Mouse (Mus musculus) heart, postnatal 36 days (tissue): ENCODE measurements around the gene Pomp. TPM values are rescaled to one million over a fixed set of nuclear protein-coding genes. Genes with fewer than 3 reads are reported as not detected.
"Not testable (repeated sequence)": the region's sequence is repeated elsewhere in the genome, so short reads cannot be mapped to it uniquely, and the experiment has no call there.

ENCODE experiments used
- DNase-seq, 2 experiments: peaks; one replicate each; pipeline ENCODE4 v3.0.0; 2021 to 2022
- intact Hi-C: fragments of 180-260 bp; cut with DNase I; formaldehyde crosslinking; loops from one replicate; pipeline ENCODE4 v1.15.1; 2025
- total RNA-seq, 2 experiments: library from RNA; stranded (reverse); gene quantifications; 2 replicates each; pipeline ENCODE4 v1.2.3; 2021

Gene Pomp
- total RNA-seq, 2 experiments from 2014 or later = 132 to 140 TPM

DNA sequence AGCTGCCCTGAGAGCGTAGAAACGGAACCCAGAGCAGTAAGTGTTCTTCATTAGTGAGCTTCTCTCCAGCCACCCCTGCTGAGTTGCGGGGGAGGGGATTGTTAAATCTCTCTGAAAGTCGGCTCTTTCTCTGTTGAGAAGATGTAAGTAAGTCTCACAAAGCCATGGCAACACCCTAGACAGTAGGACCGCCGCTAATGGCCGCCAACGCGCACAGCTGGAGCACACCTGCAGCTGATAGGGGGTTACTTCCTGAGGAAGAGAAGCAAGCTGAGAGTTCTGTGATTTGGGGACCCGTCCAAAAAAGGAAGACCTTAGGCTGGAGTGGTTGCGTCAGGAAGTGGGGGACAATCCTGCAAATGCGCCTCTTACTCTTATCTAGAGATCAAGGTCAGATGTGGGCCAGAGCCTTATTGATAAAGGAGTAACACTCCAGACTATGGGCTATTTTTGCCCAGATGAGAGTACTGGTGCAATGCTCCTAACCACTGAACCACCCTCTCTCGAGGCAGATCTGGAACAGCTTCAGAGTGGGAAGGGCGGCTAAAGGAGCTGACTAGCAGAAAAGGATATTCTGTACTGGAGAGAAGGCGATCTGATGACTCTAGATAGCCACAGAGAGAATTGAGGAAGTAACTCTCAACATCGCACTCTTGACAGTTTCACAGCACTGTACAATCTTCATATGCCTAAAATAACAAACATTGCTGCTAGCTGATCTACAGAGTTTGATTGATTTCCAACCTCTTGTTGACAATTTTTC is 35.4 kb downstream of the Pomp start:
- peak; percentile 23 to 29 for DNase-seq
- intact Hi-C loops = no loop called here

DNA sequence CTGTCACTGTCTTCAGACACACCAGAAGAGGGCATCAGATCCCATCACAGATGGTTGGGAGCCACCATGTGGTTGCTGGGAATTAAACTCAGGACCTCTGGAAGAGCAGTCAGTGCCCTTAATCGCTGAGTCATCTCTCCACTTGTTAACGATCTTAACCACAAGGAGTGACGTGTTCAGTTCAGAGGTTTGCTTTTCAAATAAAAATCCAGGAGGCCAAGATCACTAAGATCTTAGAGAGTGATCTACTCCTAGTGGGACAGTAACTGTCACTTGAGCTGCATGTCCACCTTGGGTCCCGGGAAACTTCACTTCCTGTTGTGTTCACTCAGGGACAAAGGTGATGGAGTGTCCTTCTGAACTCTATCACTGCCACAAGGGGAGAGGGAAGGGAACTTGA is 36.2 kb downstream of the Pomp start:
- intact Hi-C loops, DNase-seq: not testable (repeated sequence)

DNA sequence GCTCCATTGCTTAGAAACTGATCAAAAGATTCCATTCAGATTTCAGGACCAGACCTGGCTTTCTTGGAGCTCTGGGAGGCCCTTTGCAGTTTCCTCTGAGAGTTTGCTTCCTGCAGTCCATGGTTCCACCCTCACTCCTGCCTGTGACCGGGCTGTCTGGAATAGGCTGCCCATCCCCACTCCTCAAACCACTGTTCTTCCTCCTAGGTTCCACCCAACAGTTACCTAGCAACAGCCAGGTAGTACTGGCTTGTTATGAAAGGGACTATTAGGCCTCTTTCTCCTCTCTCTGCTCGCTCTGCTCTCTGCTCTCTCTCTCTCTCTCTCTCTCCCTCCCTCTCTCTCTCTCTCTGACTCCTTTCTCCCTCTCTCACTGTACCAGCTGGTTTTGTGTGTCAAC is 38.0 kb downstream of the Pomp start:
- intact Hi-C loops = no loop called here
- DNase-seq = no peak

DNA sequence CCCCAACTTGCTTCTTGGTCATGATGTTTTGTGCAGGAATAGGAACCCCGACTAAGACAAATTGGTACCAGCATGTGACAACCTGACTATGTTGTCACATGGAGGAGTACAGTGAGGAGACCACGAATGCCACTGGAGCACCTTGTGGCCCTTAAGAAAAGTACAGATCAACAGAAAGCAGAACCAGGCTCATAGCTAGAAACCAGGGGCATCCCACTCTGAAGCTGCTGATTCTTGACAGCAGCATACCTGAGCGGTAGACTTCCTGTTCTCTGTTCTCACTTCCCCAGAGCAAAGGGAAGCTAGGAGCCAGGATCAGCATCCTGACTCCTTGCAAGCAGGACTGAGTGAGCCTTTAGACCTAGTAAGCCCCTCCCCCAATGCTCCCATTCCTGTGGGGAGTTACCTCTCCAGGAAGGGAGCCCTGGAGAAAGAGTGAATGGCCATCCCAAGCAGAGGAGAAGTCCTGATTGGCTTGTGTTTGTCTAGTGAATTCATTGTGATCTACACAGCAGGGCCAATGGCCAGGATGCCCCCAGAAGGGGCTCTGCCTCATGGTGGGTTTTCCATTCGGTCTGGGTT is 38.8 kb downstream of the Pomp start:
- intact Hi-C loops = no loop called here

DNA sequence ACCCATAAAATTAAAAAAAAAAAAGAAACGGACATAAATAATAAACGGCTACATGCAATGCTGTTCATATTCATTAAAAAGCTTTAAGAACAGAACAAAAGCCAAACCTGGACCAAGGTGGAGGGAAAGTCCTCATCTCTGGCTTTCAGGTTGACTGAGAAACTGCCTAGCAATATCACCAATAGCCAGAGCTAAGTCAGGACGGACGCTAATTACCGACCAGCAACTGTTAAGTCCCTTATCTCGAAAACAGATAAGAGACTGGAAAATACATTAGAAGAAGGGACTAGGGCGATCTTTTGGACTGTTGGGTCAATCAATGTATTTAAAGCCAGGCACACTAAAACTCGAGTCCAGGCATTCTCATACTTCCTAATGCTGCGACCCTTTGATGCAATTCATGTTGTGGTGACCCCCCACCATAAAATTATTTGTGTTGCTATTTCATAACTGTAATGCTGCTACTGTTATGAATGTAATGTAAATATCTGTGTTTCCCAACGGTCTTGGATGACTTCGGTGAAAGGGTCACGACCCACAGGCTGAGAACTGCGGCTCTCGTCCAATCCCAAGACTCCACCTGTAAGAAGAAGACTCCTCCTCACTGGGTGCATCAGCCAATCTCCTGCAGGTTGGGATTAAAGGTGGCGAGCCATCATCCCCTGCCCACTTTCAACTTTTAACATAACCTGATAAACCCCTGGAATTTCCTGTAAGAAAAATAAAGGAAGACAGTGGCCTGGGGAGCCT is 41.9 kb downstream of the Pomp start:
- no peak for DNase-seq
- intact Hi-C loops = no loop called here

More for the DNA sequence above, 38.8 kb downstream of the Pomp start:
- DNase-seq = no peak

DNA sequence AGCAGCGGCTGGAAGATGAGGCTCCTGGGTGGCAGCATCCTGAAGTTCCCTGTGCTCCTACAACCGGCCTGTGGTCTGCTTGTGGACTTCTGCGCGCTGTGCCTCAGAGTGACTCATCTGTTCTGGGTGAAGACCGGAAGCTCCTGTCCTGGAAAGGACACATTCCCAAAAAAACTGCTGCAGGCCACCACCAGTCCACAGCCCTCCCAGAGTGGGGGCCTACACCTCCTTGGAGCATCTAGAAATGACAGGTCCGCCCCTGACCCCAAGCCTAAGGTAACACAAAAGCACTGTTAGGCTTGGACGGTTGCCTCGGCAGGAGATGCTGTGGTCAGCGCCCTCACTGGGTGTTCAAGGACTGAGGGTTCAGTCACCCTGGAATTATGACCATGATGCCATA is 42.9 kb downstream of the Pomp start:
- intact Hi-C loops = no loop called here
- DNase-seq = no peak

DNA sequence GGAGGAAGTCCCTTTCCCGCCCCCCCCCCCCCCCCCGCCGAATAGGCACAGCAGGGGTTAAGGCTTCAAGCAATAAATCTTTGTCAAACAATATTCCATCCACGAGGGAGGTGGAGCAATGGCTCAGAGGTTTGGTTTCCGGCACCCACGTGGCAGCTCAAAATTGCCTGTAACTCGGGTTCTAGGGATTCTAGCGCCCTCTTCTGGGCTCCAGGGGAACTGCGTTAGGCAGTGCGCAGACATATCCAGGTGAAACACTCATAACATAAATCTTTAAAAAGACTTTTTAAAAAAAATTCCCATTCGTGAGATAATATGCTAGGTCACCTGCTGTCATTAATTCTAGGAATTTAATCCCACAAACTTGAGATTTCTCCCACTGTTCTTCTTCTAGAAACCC is 46.9 kb downstream of the Pomp start:
- no peak for DNase-seq
- intact Hi-C loops = loop anchor here (5.0 kb wide), 1 partner anchor 40 kb away; no protein-coding TSS in a partner anchor

DNA sequence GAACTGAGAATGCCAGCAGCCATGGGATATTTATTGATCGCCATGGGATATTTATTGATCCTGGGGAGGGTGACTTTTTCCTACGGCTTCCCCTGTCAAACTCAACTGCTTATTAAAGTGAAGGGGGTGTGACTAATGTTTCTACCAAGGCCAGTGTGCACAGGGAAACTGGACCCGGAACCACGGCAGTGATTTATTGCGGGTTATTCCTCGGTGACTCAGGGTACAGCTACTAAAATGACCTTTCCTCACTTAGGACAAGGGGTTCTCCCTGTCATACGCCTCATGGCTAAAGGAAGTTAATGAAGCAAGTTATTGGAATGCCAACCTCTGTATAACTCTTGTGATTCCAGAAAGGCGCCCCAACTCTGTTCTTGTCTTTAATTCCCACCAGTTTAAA is 47.6 kb downstream of the Pomp start:
- intact Hi-C loops = loop anchor here (5.0 kb wide), 1 partner anchor 41 kb away; no protein-coding TSS in a partner anchor
- no peak for DNase-seq

DNA sequence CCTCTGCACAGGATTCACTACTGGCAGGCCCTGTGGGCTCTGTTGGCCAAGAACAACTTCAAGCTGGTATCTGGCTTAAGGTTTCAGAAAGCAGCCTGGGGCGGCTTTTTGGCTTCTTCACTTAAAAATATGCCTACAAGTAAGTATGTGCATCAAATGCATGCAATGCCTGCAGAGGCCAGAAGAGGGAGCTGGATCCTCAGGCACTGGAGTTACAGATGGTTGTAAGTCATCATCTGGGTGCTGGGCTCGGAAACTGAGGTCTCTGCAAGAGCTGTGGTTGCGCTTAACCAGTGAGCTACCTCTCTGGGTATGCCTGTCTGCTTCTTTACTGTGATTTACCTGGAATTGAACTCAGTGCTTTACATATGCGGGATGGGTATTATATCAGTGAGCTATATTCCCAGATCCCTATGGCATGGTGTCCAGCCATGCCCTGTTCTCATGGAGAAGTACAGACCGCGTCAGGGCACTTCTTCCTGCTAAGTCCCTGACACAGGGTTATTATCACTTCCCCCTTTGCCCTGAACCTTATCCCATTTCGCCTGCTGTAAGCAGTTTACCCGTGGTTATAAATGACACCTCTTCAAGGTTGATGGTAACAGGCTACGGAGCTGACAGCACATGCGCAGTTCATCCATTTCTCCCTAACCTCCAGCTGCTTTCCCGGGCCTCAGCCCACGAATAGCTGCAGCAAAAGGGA is 50.7 kb downstream of the Pomp start:
- intact Hi-C loops = loop anchor here (5.0 to 10.0 kb wide), 2 partner anchors 156 to 189 kb away; no protein-coding TSS in a partner anchor
- DNase-seq = no peak

DNA sequence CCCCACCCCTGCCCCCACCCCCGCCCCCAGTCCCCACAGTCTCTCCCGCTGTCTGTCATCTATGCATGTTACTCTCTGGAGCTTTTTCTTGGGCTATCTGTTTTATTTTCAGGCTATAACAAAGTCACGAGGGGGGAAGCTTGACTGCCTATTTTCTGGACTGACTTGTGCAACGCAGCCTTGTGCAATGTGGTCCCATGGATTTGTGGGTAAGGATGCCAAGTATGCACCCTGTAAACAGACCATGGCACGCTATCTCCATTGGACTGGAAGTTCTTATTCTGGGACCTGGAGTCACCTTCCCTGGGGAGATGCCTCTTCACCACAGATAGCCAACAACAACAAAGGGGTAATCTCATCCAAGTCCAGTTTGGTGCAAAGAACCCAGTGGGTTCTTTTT is 51.5 kb downstream of the Pomp start:
- peak; percentile 25 to 31 for DNase-seq
- intact Hi-C loops = loop anchor here (5.0 to 10.0 kb wide), 2 partner anchors 157 to 189 kb away; no protein-coding TSS in a partner anchor

DNA sequence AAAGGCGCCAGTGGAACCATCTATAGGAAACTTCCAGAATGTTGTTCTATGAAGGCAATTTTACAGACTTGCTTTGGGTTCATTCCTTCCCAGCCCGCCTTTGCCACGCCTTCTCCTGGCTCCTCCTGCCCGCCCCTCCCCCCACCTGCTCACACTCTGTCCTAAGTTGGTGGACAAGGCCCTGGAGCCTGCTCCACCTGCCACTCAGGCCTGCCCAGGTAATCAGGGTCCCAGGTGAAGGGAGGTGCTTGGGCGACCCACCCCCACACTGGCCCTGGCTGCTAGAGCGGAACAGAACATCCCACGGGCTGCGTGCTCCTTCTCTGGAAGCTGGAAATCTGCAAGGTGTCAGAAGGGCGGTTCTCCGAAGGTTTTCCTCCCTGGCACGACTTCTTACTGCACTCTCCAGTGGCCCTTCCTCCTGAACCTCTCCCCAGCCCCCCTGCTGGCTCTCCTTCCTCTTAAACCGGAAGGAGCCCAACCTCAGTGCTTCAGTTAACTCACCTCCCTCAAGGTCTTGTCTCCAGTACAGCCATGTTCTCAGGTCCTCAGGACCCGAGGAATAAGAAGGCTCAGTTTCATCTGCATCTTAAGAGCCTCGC is 53.1 kb downstream of the Pomp start:
- intact Hi-C loops = loop anchor here (5.0 to 10.0 kb wide), 2 partner anchors 159 to 191 kb away; no protein-coding TSS in a partner anchor
- no peak for DNase-seq

DNA sequence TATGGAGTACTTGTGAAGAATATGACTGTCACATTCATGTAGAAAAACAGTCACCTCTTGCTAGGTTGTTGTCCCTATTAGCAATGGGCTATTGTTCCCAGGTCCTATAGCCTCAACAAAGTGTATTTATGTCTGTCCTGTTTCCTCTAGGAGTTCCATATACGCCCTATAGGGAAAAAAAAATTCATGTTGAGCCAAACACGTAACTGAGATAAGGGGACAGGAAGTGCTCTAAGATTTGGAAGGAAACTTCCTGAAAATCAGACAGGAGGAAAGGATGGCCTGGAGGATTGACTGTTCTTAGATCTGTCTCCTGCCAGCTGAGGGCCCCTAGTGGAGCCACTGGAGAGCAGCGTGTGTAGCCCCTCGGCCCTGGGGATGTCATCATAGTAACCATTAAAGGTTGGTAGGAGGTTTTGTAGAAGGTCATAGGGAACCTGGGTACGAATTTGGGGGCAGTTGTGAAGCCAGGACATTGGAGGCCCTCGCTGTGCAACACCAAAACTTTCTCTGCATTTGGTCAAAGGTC is 54.8 kb downstream of the Pomp start:
- no peak for DNase-seq
- intact Hi-C loops = loop anchor here (10.0 kb wide), 1 partner anchor 160 kb away; no protein-coding TSS in a partner anchor

DNA sequence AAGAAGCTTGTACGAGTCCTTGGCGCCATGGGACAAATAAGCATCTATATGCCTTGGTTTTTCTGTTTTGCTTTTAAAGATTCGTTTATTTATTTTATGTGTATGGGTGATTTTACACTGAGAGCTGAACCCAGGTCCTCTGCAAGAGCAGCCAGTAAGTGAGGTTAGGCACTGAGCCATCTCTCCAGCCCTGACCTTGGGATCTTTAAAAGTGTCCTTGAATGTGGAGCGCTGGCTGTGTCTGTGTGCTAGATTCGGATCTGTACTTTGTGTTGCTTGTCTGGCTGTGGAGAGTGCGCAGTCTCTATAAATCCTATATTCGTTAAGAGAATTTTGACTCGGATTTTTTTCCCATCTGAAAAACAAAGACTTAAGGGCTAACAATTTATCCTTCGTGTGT is 55.9 kb downstream of the Pomp start:
- no peak for DNase-seq
- intact Hi-C loops = loop anchor here (10.0 kb wide), 1 partner anchor 161 kb away; no protein-coding TSS in a partner anchor

DNA sequence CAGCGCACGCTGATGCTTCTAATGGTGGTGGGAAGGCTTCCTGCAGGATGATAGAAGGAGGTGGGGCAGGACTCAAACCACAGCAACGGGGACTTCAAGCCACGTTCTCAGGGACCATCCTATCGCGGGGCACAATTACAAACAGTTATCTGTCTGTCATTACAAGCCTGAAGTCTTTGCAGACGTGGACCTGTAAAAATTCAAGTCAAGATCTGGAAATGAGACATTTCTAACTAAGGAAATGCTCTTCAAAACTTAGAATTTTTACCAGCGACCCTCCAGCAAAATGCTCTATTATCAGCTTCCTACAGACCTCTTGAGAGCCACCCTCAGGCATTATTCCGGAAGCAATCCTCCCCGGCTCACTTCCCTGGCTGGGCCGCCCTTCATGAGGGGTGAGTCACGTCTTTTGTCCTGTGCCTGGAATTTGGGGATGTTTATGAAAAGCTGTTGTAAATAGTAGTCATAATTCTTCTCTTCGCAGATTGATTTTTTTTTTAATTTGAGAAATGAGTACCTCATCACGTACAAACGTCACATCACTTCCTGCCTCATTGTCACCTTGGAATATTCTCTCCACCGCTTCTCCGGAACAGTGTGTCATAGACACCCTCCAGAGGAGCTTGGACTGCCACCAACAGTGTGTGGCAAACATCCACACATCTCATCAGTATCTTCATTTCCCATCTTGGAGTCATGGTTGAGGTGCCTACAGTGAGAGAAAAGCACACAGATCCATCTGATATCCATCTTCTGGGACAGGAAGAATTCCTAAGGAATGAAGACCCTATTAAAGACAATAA is 58.0 kb downstream of the Pomp start:
- no peak for DNase-seq
- intact Hi-C loops = loop anchor here (10.0 kb wide), 1 partner anchor 163 kb away; no protein-coding TSS in a partner anchor

DNA sequence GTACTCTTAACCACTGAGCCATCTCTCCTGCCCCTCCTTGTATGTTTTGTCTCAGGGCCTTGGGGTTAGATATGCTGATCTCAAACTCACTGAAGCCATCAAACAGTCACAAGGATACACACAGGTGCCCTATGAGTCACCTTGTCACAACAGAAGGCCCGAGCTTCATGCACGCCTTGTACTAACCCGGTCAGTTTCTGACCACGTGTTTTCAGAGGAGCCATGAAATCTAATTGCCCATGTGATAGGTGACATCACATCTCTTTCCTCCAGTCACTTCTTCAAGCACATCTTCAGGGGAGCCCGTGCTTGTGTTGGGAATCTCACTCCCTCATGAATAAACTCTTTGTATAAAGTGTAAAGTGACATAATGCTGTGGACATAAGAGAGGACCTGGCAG is 64.4 kb downstream of the Pomp start:
- intact Hi-C loops = no loop called here
- DNase-seq = no peak
